Mouse (Mus musculus) liver, embryonic 14.5 days (tissue): ENCODE data around the gene Krtap8-1. TPM values are rescaled to one million over a fixed set of nuclear protein-coding genes. Genes with fewer than 3 reads are reported as not detected.

ENCODE experiments used
- ATAC-seq: fragments of 200-750 bp; cut with Nextera tagmentation; 2 replicates; pipeline ENCODE4 v1.8.0; 2017; ENCODE audit warnings: moderate number of reproducible peaks, mild to moderate bottlenecking, moderate library complexity; ENCODE audit not compliant: insufficient read depth
- DNase-seq, 3 experiments: peaks; one replicate each; pipeline ENCODE4 v3.0.0-alpha.2; 2012 to 2013; ENCODE audit warnings: low read depth in 3 of 3, low spot score in 3 of 3
- H3K27ac ChIP-seq: fragments of 300-500 bp; sonication (generic); 2 replicates; pipeline ENCODE4 v1.5.1; 2014; ENCODE audit warnings: moderate library complexity, mild to moderate bottlenecking, control low read depth, inconsistent platforms
- H3K27me3 ChIP-seq: fragments of 300-500 bp; sonication (generic); 2 replicates; pipeline ENCODE4 v1.6.1; 2014; ENCODE audit warnings: mild to moderate bottlenecking, low read length, moderate library complexity; ENCODE audit not compliant: control insufficient read depth, insufficient read depth
- H3K36me3 ChIP-seq: fragments of 300-500 bp; sonication (generic); replicated peaks from 2 replicates; pipeline ENCODE4 v1.6.1; 2014; ENCODE audit warnings: low read depth; ENCODE audit not compliant: control insufficient read depth, insufficient read depth
- H3K4me1 ChIP-seq, 2 experiments: fragments of 200-500 bp in 1 of 2; fragments of 300-500 bp in 1 of 2; sonication (generic) in 1 of 2; replicated peaks; 2 replicates each; pipeline ENCODE4 v1.6.1; 2012 to 2014; ENCODE audit warnings: antibody characterized with exemption in 1 of 2, inconsistent platforms in 1 of 2, low read length in 1 of 2; ENCODE audit not compliant: control insufficient read depth in 2 of 2, insufficient read depth in 2 of 2
- H3K4me2 ChIP-seq: fragments of 300-500 bp; sonication (generic); 2 replicates; pipeline ENCODE4 v1.6.1; 2014; ENCODE audit warnings: low read depth, mild to moderate bottlenecking, control low read depth, moderate library complexity
- H3K4me3 ChIP-seq, 2 experiments: fragments of 200-500 bp in 1 of 2; fragments of 300-500 bp in 1 of 2; sonication (generic) in 1 of 2; 2 replicates each; pipeline ENCODE4 v1.5.1; 2012 to 2014; ENCODE audit warnings: low read depth in 2 of 2, low read length in 2 of 2, mild to moderate bottlenecking in 2 of 2, control low read depth in 1 of 2, inconsistent platforms in 1 of 2, moderate library complexity in 1 of 2; ENCODE audit not compliant: insufficient read depth in 1 of 2
- H3K9ac ChIP-seq: fragments of 300-500 bp; sonication (generic); replicated peaks from 2 replicates; pipeline ENCODE4 v1.6.1; 2014; ENCODE audit warnings: mild to moderate bottlenecking, control low read depth, moderate library complexity
- H3K9me3 ChIP-seq: fragments of 300-500 bp; sonication (generic); 2 replicates; pipeline ENCODE4 v1.6.1; 2016; ENCODE audit warnings: low read length, mixed read lengths; ENCODE audit not compliant: control insufficient read depth
- CTCF ChIP-seq: IDR thresholded peaks from 2 replicates; pipeline ENCODE4 v1.5.1; 2016; ENCODE audit warnings: antibody characterized with exemption, low read depth, control low read depth
- EP300 ChIP-seq: IDR thresholded peaks from 2 replicates; pipeline ENCODE4 v1.6.1; 2016; ENCODE audit warnings: antibody characterized with exemption, low read depth
- WGBS: fragments of 180-500 bp; shearing (Covaris S2); extraction: QIAGEN DNeasy Blood & Tissue Kit; methylation state at CpG from one replicate; pipeline ENCODE4 v1.1.7; 2014; ENCODE audit not compliant: insufficient replicate concordance; 5-methylcytosine and 5-hydroxymethylcytosine counted together
- polyA plus RNA-seq, 2 experiments: library from polyadenylated mRNA; depleted of rRNA in 1 of 2; stranded (reverse) in 1 of 2; unstranded in 1 of 2; fragments of >200 nt; fragmentation: Nextera tagmentation in 1 of 2; extraction: Ambion mirVana in 1 of 2; gene quantifications; 2 replicates each; pipeline versions ENCODE4 v1.2.1 to v1.2.3; 2012 to 2014

Gene Krtap8-1
- polyA plus RNA-seq, 2 experiments = not detected

DNA sequence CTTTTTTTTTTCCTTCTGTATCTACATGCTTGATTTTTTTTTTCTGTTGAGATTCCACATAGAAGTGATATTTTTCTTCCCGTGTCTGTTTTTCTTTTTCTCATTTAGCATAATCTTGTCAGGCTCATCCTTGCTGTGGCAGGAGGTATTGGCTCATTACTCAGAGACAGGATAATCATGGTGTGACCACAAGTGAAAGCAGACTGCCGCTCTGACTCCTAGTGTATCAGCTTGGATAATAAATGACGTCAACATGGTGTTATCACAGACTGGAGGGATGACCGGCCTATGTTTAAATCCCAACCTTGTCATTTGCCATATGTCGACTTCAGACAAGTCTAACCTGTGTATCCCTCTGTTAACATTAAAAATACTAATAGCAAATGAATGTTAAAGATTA is 26.6 kb downstream of the Krtap8-1 start:
- no peaks in the 10 kb centered on the region for H3K36me3 ChIP-seq
- H3K27me3 ChIP-seq = no peaks in the 10 kb centered on the region
- no peak overlapping the region for H3K27ac ChIP-seq
- H3K4me1 ChIP-seq = no peaks in the 10 kb centered on the region
- H3K4me3 ChIP-seq = no peak overlapping the region
- no peak for TF ChIP-seq EP300
- no peak for TF ChIP-seq CTCF
- H3K9ac ChIP-seq = no peak overlapping the region
- ATAC-seq (no peak), DNase-seq (no peak)
- 66% methylated on average over 5 of the region's 5 CpGs for WGBS
- no peak overlapping the region for H3K4me2 ChIP-seq
- H3K9me3 ChIP-seq = no peaks in the 10 kb centered on the region

Other genes starting within 250 kb of the Krtap8-1 start
- gene Krtap21-1, start 84.1 kb downstream of the Krtap8-1 start, polyA plus RNA-seq (2012; rRNA removed) = not detected in 2 replicates
- not detected in 2 replicates for gene Krtap21-1, start 84.1 kb downstream of the Krtap8-1 start, polyA plus RNA-seq (2014; fragmentation: Nextera tagmentation; extraction: Ambion mirVana)
- not detected in 2 replicates for gene Krtap6-2, start 67.8 kb downstream of the Krtap8-1 start, polyA plus RNA-seq (2012; rRNA removed)
- not detected in 2 replicates for gene Krtap6-2, start 67.8 kb downstream of the Krtap8-1 start, polyA plus RNA-seq (2014; fragmentation: Nextera tagmentation; extraction: Ambion mirVana)
- not detected in 2 replicates for gene Krtap7-1, start 20.4 kb upstream of the Krtap8-1 start, polyA plus RNA-seq (2012; rRNA removed)
- not detected in 2 replicates for gene Krtap7-1, start 20.4 kb upstream of the Krtap8-1 start, polyA plus RNA-seq (2014; fragmentation: Nextera tagmentation; extraction: Ambion mirVana)
- not detected in 2 replicates for gene Krtap11-1, start 83.2 kb upstream of the Krtap8-1 start, polyA plus RNA-seq (2012; rRNA removed)
- not detected in 2 replicates for gene Krtap11-1, start 83.2 kb upstream of the Krtap8-1 start, polyA plus RNA-seq (2014; fragmentation: Nextera tagmentation; extraction: Ambion mirVana)